Mouse (Mus musculus) stomach, embryonic 14.5 days (tissue): Measurements from ENCODE around the gene F2rl3. TPM values are rescaled to one million over a fixed set of nuclear protein-coding genes. Genes with fewer than 3 reads are reported as not detected.

ENCODE experiments used
- ATAC-seq: fragments of 200-750 bp; cut with Nextera tagmentation; 2 replicates; pipeline ENCODE4 v1.8.0; 2017; ENCODE audit warnings: low read depth, moderate TSS enrichment; ENCODE audit not compliant: insufficient number of reproducible peaks, insufficient read depth, low FRiP score
- H3K27ac ChIP-seq: fragments of 300-500 bp; sonication (generic); 2 replicates; pipeline ENCODE4 v1.5.1; 2014; ENCODE audit warnings: mild to moderate bottlenecking, low read length, moderate library complexity, mixed read lengths
- H3K27me3 ChIP-seq: fragments of 300-500 bp; sonication (generic); 2 replicates; pipeline ENCODE4 v1.6.1; 2014; ENCODE audit warnings: low read length, control low read depth, mixed read lengths; ENCODE audit not compliant: control insufficient read depth, insufficient read depth
- H3K36me3 ChIP-seq: fragments of 300-500 bp; sonication (generic); 2 replicates; pipeline ENCODE4 v1.6.1; 2014; ENCODE audit warnings: mild to moderate bottlenecking, control low read depth, low read length, moderate library complexity, mixed read lengths; ENCODE audit not compliant: control insufficient read depth, insufficient read depth
- H3K4me1 ChIP-seq: fragments of 300-500 bp; sonication (generic); 2 replicates; pipeline ENCODE4 v1.6.1; 2014; ENCODE audit warnings: low read length, control low read depth, mixed read lengths; ENCODE audit not compliant: control insufficient read depth, insufficient read depth
- H3K4me2 ChIP-seq: fragments of 300-500 bp; sonication (generic); replicated peaks from 2 replicates; pipeline ENCODE4 v1.6.1; 2014; ENCODE audit warnings: low read depth, low read length, control low read depth
- H3K4me3 ChIP-seq: fragments of 300-500 bp; sonication (generic); 2 replicates; pipeline ENCODE4 v1.5.1; 2014; ENCODE audit warnings: low read depth, low read length, control low read depth
- H3K9ac ChIP-seq: fragments of 300-500 bp; sonication (generic); replicated peaks from 2 replicates; pipeline ENCODE4 v1.6.1; 2014; ENCODE audit warnings: low read depth, mild to moderate bottlenecking, control low read depth, low read length, moderate library complexity, mixed read lengths
- H3K9me3 ChIP-seq: fragments of 300-500 bp; sonication (generic); 2 replicates; pipeline ENCODE4 v1.6.1; 2016; ENCODE audit warnings: low read depth, low read length, control low read depth; ENCODE audit not compliant: control insufficient read depth
- WGBS: fragments of 180-500 bp; shearing (Covaris S2); extraction: QIAGEN DNeasy Blood & Tissue Kit; methylation state at CpG from one replicate; pipeline ENCODE4 v1.1.7; 2014; 5-methylcytosine and 5-hydroxymethylcytosine counted together
- polyA plus RNA-seq: library from polyadenylated mRNA; unstranded; fragments of >200 nt; fragmentation: Nextera tagmentation; extraction: Ambion mirVana; gene quantifications from 2 replicates; pipeline ENCODE4 v1.2.1, GENCODE M21; 2014

The F2rl3 gene
- polyA plus RNA-seq, 1 experiment from 2014 or later = 2.5 TPM

GRCm38 (mm10) chr8:72801583-72801982 lies 39.9 kb downstream of the F2rl3 start:
- Histone ChIP-seq H3K4me2 (no peak overlapping the region), H3K27ac (no peak overlapping the region), H3K4me1 (no peaks in the 10 kb centered on the region), H3K36me3 (no peaks in the 10 kb centered on the region), H3K4me3 (no peak overlapping the region), H3K27me3 (no peaks in the 10 kb centered on the region), H3K9me3 (no peaks in the 10 kb centered on the region), H3K9ac (no peak overlapping the region)
- WGBS = 76% methylated on average over 2 of the region's 2 CpGs
- no peak for ATAC-seq

DNA sequence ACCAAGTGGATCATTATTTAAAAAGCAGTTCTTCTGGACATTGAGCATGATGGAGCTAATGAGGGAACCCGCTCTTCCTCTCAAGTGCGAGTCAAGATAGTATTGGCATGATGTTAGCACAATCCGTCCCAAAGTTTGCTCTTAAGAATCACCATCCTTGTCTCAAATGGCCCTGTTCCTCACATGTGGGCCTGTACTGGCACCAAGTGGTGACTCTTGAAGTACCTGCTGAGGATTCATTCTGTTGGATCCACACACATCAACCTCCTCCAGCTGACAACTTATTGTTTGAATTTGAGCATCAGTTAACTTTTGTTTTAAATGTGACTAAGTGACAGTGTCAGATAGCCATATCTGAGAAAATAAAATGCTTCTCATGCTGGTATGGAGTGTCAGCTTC lies 51.0 kb downstream of the F2rl3 start:
- no peaks in the 10 kb centered on the region for H3K9me3 ChIP-seq
- H3K27ac ChIP-seq = no peak overlapping the region
- no peak overlapping the region for H3K4me2 ChIP-seq
- no peaks in the 10 kb centered on the region for H3K4me1 ChIP-seq
- ATAC-seq = no peak
- H3K36me3 ChIP-seq = 0 out of 2 replicates have a peak, but pooled peaks cover 8% of the 10 kb centered on the region
- H3K27me3 ChIP-seq = no peaks in the 10 kb centered on the region
- no peak overlapping the region for H3K4me3 ChIP-seq
- H3K9ac ChIP-seq = no peak overlapping the region
- 90% methylated on average over 3 of the region's 3 CpGs for WGBS

Other genes with a start within 250 kb of the F2rl3 start
- 10.8 and 13.3 TPM in 2 replicates for gene Med26, start 213.6 kb upstream of the F2rl3 start, polyA plus RNA-seq
- 150 and 154 TPM in 2 replicates for gene Smim7, start 190.8 kb upstream of the F2rl3 start, polyA plus RNA-seq
- gene Tmem38a, start 189.8 kb upstream of the F2rl3 start, polyA plus RNA-seq = 22.6 and 26.9 TPM in 2 replicates
- 0.14 TPM in 2 replicates for gene Nwd1, start 115.2 kb upstream of the F2rl3 start, polyA plus RNA-seq
- gene Sin3b, start 38.6 kb upstream of the F2rl3 start, polyA plus RNA-seq = 178 and 193 TPM in 2 replicates